Mouse (Mus musculus) forebrain, embryonic 13.5 days (tissue): ENCODE results near the gene Phospho1. TPM values are rescaled to one million over a fixed set of nuclear protein-coding genes. Genes with fewer than 3 reads are reported as not detected.

Experiments used
- ATAC-seq: fragments of 200-750 bp; cut with Nextera tagmentation; 2 replicates; pipeline ENCODE4 v1.8.0; 2017
- H3K27ac ChIP-seq: fragments of 300-500 bp; sonication (generic); 2 replicates; pipeline ENCODE4 v1.5.1; 2015; ENCODE audit warnings: inconsistent platforms, mild to moderate bottlenecking, moderate library complexity
- H3K27me3 ChIP-seq: fragments of 300-500 bp; sonication (generic); 2 replicates; pipeline ENCODE4 v1.6.1; 2015; ENCODE audit warnings: mild to moderate bottlenecking, inconsistent platforms
- H3K36me3 ChIP-seq: fragments of 300-500 bp; sonication (generic); 2 replicates; pipeline ENCODE4 v1.6.1; 2015; ENCODE audit warnings: mild to moderate bottlenecking, inconsistent platforms; ENCODE audit not compliant: poor library complexity, severe bottlenecking
- H3K4me1 ChIP-seq: fragments of 300-500 bp; sonication (generic); 2 replicates; pipeline ENCODE4 v1.6.1; 2015; ENCODE audit warnings: inconsistent platforms
- H3K4me2 ChIP-seq: fragments of 300-500 bp; sonication (generic); 2 replicates; pipeline ENCODE4 v1.6.1; 2015; ENCODE audit warnings: inconsistent platforms, mild to moderate bottlenecking, moderate library complexity
- H3K4me3 ChIP-seq: fragments of 300-500 bp; sonication (generic); 2 replicates; pipeline ENCODE4 v1.5.1; 2015; ENCODE audit warnings: mild to moderate bottlenecking, inconsistent platforms
- H3K9ac ChIP-seq: fragments of 300-500 bp; sonication (generic); 2 replicates; pipeline ENCODE4 v1.6.1; 2015; ENCODE audit warnings: mild to moderate bottlenecking, inconsistent platforms
- H3K9me3 ChIP-seq: fragments of 300-500 bp; sonication (generic); replicated peaks from 2 replicates; pipeline ENCODE4 v1.6.1; 2016; ENCODE audit warnings: inconsistent platforms
- WGBS: fragments of 180-500 bp; shearing (Covaris S2); methylation state at CpG from one replicate; pipeline ENCODE4 v1.1.7; 2015; 5-methylcytosine and 5-hydroxymethylcytosine counted together
- polyA plus RNA-seq: library from polyadenylated mRNA; unstranded; fragments of >200 nt; fragmentation: Nextera tagmentation; extraction: Ambion mirVana; gene quantifications from 2 replicates; pipeline ENCODE4 v1.2.1, GENCODE M21; 2015

Gene Phospho1
- polyA plus RNA-seq, 1 experiment from 2014 or later, result not detected

DNA sequence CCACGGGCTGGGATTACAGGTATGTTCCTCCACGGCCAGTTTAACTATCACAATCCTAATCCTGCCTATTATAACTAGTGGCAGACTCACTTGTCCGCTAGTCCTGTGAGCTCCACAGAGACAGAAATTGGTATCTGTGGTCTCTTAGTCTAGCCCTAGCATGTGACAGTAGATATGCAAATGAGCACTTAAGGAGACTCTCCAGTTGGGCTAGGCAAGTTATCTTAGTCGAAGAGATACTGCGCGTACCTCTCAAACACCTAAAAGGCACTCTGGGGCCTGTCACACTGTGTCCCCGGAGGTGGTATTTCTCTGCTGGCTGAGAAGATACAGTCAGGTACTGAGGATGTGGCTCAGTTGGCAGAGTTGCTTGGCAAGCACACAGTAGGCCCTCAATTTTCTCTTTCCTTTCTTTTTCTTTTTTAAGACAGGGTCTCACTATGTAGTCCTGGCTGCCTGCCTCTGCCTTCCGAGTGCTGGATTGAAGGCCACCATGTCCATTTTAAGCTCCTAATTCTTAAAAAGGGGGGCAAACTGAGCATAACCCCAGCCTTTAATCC is 31.3 kb upstream of the Phospho1 start:
- no peak for ATAC-seq

GRCm38 (mm10) chr11:95794201-95794600 is 30.1 kb upstream of the Phospho1 start:
- WGBS, result 80% methylated on average over 5 of the region's 5 CpGs
- Histone ChIP-seq H3K4me2 (no peak overlapping the region), H3K27me3 (peaks cover 31% of the 10 kb centered on the region), H3K4me3 (no peak overlapping the region), H3K4me1 (peaks cover 11% of the 10 kb centered on the region), H3K27ac (no peak overlapping the region), H3K36me3 (no peaks in the 10 kb centered on the region), H3K9me3 (no peaks in the 10 kb centered on the region), H3K9ac (no peak overlapping the region)
- no peak for ATAC-seq

More for the DNA sequence above, 31.3 kb upstream of the Phospho1 start:
- Histone ChIP-seq H3K4me1 (peaks cover 11% of the 10 kb centered on the region), H3K9ac (no peak overlapping the region), H3K4me3 (no peak overlapping the region), H3K27ac (no peak overlapping the region), H3K36me3 (no peaks in the 10 kb centered on the region), H3K4me2 (no peak overlapping the region), H3K9me3 (no peaks in the 10 kb centered on the region), H3K27me3 (peaks cover 24% of the 10 kb centered on the region)
- WGBS, result 92% methylated on average over 8 of the region's 8 CpGs

- WGBS, result 78% methylated on average over 5 of the region's 5 CpGs
- no peak for ATAC-seq
- Histone ChIP-seq H3K27ac (no peak overlapping the region), H3K4me3 (no peak overlapping the region), H3K27me3 (peaks cover 31% of the 10 kb centered on the region), H3K4me2 (no peak overlapping the region), H3K9me3 (no peaks in the 10 kb centered on the region), H3K36me3 (no peaks in the 10 kb centered on the region), H3K9ac (no peak overlapping the region), H3K4me1 (peaks cover 11% of the 10 kb centered on the region)
Measured at GRCm38 (mm10) chr11:95795582-95795981, 28.7 kb upstream of the Phospho1 start.

- no peak overlapping the region for H3K4me3 ChIP-seq
- no peaks in the 10 kb centered on the region for H3K27me3 ChIP-seq
- H3K4me1 ChIP-seq, result no peaks in the 10 kb centered on the region
- H3K9ac ChIP-seq, result no peak overlapping the region
- peaks cover 7% of the 10 kb centered on the region for H3K9me3 ChIP-seq
- no peak overlapping the region for H3K4me2 ChIP-seq
- H3K36me3 ChIP-seq, result no peaks in the 10 kb centered on the region
- no peak overlapping the region for H3K27ac ChIP-seq
- WGBS, result 80% methylated on average over 5 of the region's 5 CpGs
- ATAC-seq, result no peak
Measured at GRCm38 (mm10) chr11:95805010-95805409, 19.3 kb upstream of the Phospho1 start.

DNA sequence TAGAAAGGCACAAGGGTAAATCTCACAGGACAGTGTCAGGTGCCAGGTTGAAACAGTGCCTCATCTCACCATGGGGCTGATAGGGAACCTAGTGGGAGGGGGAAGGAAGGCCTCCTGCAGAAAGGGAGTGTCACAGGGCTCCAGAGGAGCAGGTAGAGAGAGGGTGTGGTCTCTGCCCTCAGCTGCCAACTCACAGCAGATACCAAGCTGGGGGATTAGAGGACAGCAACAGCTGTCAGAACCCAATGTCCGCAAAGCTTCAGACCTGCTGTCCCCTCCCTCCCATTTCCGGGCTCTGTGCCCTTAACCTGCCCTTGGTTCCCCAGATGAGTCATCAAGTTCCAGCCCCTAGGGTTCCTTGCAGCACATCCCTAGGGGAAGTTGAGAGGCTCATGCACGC is 18.8 kb upstream of the Phospho1 start:
- Histone ChIP-seq H3K4me1 (no peaks in the 10 kb centered on the region), H3K9ac (0 out of 2 replicates have a peak overlapping the region, but pooled peaks have one; percentile 5), H3K27me3 (no peaks in the 10 kb centered on the region), H3K9me3 (peaks cover 7% of the 10 kb centered on the region), H3K27ac (no peak overlapping the region), H3K4me2 (no peak overlapping the region), H3K36me3 (no peaks in the 10 kb centered on the region), H3K4me3 (no peak overlapping the region)
- ATAC-seq, result no peak
- WGBS, result 51% methylated on average over 3 of the region's 3 CpGs

DNA sequence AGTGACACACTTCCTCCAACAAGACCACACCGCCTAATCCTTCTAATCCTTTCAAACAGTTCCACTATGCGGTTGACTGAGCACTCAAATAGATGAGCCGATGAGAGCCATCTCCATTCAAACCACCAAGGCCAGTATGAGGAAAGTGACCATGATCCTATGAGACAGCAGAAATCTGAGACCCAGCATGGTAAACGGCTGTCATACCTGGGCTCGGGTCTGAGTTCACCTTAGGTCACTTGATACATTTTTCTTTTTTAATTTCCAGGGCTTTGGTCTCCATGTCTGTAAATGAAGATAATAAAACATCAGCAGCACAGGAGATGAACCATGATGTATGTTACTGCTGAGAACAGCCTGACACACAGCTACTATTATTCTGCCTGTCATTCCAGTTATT is 16.4 kb upstream of the Phospho1 start:
- no peaks in the 10 kb centered on the region for H3K27me3 ChIP-seq
- H3K36me3 ChIP-seq, result no peaks in the 10 kb centered on the region
- H3K27ac ChIP-seq, result no peak overlapping the region
- H3K4me3 ChIP-seq, result no peak overlapping the region
- H3K9me3 ChIP-seq, result peaks cover 7% of the 10 kb centered on the region
- H3K4me2 ChIP-seq, result no peak overlapping the region
- no peaks in the 10 kb centered on the region for H3K4me1 ChIP-seq
- no peak for ATAC-seq
- WGBS, result 89% methylated on average over 5 of the region's 5 CpGs
- H3K9ac ChIP-seq, result no peak overlapping the region

DNA sequence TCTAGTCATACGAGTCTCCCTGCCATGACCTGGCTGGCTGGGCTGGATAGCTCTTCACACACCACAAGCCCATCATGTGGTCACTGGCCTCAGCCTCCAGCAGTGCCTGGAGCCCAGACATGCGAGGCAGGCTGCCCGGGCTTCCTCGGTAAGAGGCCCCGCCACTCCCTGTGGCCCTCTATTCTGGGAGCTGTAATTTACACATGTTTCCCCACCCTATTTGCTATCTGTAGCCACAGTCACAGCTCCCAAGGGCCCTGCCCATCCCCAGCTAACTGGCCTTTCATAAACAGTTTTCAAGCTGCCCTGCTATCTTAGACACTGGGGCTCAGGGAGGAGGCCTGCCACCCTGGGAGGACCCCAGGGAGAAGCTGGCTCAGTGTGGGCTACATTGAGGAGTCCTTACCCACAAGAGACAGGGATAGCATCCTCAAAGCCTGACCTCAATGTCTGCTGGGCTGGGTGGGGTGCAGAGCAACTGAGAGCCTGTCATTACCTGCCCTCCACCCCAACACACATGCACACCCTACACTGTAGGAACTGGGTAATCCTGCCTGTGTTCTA is 15.8 kb upstream of the Phospho1 start:
- no peaks in the 10 kb centered on the region for H3K36me3 ChIP-seq
- H3K9ac ChIP-seq, result no peak overlapping the region
- peaks cover 7% of the 10 kb centered on the region for H3K9me3 ChIP-seq
- ATAC-seq, result no peak
- no peaks in the 10 kb centered on the region for H3K27me3 ChIP-seq
- no peak overlapping the region for H3K27ac ChIP-seq
- H3K4me1 ChIP-seq, result no peaks in the 10 kb centered on the region
- H3K4me2 ChIP-seq, result no peak overlapping the region
- H3K4me3 ChIP-seq, result no peak overlapping the region
- WGBS, result 87% methylated on average over 5 of the region's 5 CpGs

DNA sequence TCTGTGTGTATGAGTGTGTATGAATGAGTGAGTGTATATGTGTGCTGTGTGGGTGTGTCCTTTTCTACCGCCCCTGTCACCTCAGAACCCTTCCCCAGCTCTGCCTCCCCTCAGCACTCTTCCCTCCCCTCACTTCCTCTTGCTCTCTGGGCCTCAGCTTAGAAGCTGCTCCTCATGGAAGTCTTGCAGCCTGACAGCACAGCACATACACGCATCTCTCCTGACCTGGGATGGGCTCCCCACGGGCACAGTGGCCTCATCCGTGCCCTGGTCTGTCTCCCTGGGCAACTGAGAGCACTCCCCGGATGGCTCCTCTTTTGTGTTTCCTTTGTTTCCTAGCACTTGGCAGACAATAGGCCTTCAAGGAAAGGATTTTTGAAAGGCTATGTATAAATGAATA is 14.7 kb upstream of the Phospho1 start:
- Histone ChIP-seq H3K9ac (no peak overlapping the region), H3K4me1 (no peaks in the 10 kb centered on the region), H3K27me3 (no peaks in the 10 kb centered on the region), H3K4me2 (no peak overlapping the region), H3K27ac (no peak overlapping the region), H3K36me3 (no peaks in the 10 kb centered on the region), H3K9me3 (peaks cover 7% of the 10 kb centered on the region), H3K4me3 (no peak overlapping the region)
- ATAC-seq, result no peak
- 16% methylated on average over 5 of the region's 5 CpGs for WGBS

- H3K4me3 ChIP-seq, result no peak overlapping the region
- ATAC-seq, result no peak
- H3K9me3 ChIP-seq, result peaks cover 7% of the 10 kb centered on the region
- H3K36me3 ChIP-seq, result no peaks in the 10 kb centered on the region
- no peaks in the 10 kb centered on the region for H3K27me3 ChIP-seq
- no peak overlapping the region for H3K27ac ChIP-seq
- no peaks in the 10 kb centered on the region for H3K4me1 ChIP-seq
- H3K9ac ChIP-seq, result no peak overlapping the region
- no peak overlapping the region for H3K4me2 ChIP-seq
- 65% methylated on average over 7 of the region's 7 CpGs for WGBS
Measured at GRCm38 (mm10) chr11:95810828-95811227, 13.5 kb upstream of the Phospho1 start.

DNA sequence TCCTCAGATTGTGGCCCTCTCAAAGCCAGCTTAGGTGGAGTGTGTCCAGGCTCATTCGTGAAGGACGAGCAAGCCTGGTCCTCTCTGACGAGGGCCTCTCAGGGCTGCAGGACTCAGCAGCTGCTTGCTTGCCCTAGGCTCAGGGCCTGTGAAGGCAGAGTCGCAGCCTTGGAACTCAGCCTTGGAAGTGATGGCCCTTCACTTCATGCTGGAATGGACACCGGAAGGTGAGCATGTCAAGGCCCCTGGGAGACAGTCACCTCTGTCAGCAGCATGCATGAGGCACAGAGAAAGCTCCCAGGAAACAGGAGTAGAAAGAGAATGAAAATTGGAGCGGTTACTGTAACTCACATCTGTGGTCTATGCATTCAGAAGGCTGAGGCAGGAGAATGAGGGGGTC is 12.6 kb upstream of the Phospho1 start:
- Histone ChIP-seq H3K4me1 (no peaks in the 10 kb centered on the region), H3K4me2 (no peak overlapping the region), H3K9ac (no peak overlapping the region), H3K4me3 (no peak overlapping the region), H3K27ac (no peak overlapping the region), H3K9me3 (peaks cover 7% of the 10 kb centered on the region), H3K36me3 (no peaks in the 10 kb centered on the region), H3K27me3 (no peaks in the 10 kb centered on the region)
- WGBS, result 83% methylated on average over 6 of the region's 6 CpGs
- ATAC-seq, result no peak

GRCm38 (mm10) chr11:95812224-95812623 is 12.1 kb upstream of the Phospho1 start:
- WGBS, result 67% methylated on average over 4 of the region's 4 CpGs
- ATAC-seq, result no peak
- Histone ChIP-seq H3K9ac (no peak overlapping the region), H3K27ac (no peak overlapping the region), H3K9me3 (peaks cover 7% of the 10 kb centered on the region), H3K4me3 (no peak overlapping the region), H3K4me1 (no peaks in the 10 kb centered on the region), H3K36me3 (no peaks in the 10 kb centered on the region), H3K27me3 (no peaks in the 10 kb centered on the region), H3K4me2 (no peak overlapping the region)

- Histone ChIP-seq H3K4me3 (no peak overlapping the region), H3K27me3 (no peaks in the 10 kb centered on the region), H3K27ac (no peak overlapping the region), H3K4me1 (no peaks in the 10 kb centered on the region), H3K9me3 (no peaks in the 10 kb centered on the region), H3K36me3 (no peaks in the 10 kb centered on the region), H3K4me2 (no peak overlapping the region), H3K9ac (no peak overlapping the region)
- no peak for ATAC-seq
- WGBS, result 86% methylated on average over 2 of the region's 2 CpGs
Measured at GRCm38 (mm10) chr11:95814101-95814500, 10.2 kb upstream of the Phospho1 start.

DNA sequence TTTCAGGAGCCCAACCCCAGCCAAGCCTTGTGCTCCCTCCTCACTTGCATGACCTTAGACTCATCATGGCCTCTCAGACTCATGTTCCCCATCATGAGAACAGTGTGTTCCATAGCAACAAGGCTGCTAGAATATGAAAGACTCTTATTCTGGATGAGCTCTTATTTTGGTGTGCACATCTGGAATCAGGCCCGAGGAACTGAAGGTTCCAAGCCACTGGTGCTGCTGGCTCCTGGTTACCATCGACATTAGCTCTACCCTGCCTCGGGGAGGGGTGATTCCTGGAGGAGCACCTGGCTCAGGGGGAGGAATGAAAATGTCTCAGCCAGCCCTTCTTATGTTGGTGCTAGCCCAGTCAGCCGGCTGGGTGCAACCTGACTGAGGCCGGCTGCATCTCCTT is 9.4 kb upstream of the Phospho1 start:
- WGBS, result 75% methylated on average over 5 of the region's 5 CpGs
- ATAC-seq, result no peak
- no peak overlapping the region for H3K9ac ChIP-seq
- H3K4me3 ChIP-seq, result no peak overlapping the region
- no peaks in the 10 kb centered on the region for H3K4me1 ChIP-seq
- H3K4me2 ChIP-seq, result no peak overlapping the region
- no peaks in the 10 kb centered on the region for H3K27me3 ChIP-seq
- H3K27ac ChIP-seq, result no peak overlapping the region
- no peaks in the 10 kb centered on the region for H3K36me3 ChIP-seq
- H3K9me3 ChIP-seq, result no peaks in the 10 kb centered on the region
